Mouse (Mus musculus) testis, adult 2 months (tissue): ENCODE results near the gene Accsl.

Source experiments
- CTCF ChIP-seq: fragments of 200-500 bp; IDR thresholded peaks from 2 replicates; pipeline ENCODE4 v1.5.1; 2012; ENCODE audit warnings: low read depth, mild to moderate bottlenecking, inconsistent platforms, low read length, moderate library complexity; ENCODE audit not compliant: control insufficient read depth, insufficient read depth, insufficient replicate concordance
- POLR2A ChIP-seq: fragments of 200-500 bp; IDR thresholded peaks from 2 replicates; pipeline ENCODE4 v1.6.1; 2012; ENCODE audit warnings: low read depth, mild to moderate bottlenecking, inconsistent platforms, low read length, moderate library complexity; ENCODE audit not compliant: control insufficient read depth

DNA sequence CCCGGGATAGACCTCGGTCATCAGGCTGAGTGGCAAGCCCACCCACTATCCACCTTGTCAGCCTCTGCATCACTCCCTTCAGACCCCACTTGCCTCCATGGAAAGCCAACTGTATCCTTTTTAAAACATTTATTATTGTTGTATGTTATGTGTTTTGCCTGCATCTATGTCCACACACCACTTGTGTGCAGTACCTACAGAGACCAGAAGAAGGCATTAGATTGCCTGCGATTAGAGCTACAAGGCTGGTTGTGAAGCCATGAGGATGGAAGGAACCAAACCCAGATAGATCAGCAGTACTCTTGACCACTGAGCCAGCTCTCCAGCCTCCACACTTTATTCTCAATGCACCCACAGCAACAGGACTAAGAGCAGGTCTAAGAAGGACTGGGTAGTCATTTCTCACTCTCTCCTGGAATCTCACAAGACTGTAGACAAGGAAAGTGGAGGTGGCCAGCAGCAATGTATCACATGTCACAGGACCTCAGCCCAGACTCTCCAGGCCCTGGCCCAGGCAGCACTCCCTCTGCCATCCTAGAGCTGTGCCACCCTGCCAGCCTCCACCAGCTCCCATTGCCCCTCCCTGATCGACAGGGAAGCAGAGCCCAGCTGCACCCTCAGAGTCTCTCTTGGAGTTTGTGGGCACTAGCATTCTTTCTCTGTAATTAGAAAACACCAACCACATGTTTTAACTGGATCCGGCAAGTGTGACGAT, 62.3 kb downstream of the Accsl start:
- no peak for TF ChIP-seq CTCF
- no peak for TF ChIP-seq POLR2A
